In genomic region chr9:68135446-68136050, GRCm38 (mm10) we compare ENCODE assay signal across 30 mouse cellular contexts.
DNase-seq lines count a peak whose midpoint lies in the region; ATAC-seq and TF ChIP-seq lines count a peak whose summit lies in the region.
"Had no signal": no experiment of that assay in that cellular context is flagged by ENCODE, and none has a peak within 500 bp of the region (broad histone marks: within the 10 kb centered on the region; RNA-seq: fewer than 3 reads in every experiment).

No protein-coding gene starts in this region.

- H3K36me3 ChIP-seq in kidney, adult 2 months (ENCODE audit: control insufficient read depth, insufficient read depth, low read length) = no peaks in the 10 kb centered on the region
- no peaks in the 10 kb centered on the region for H3K36me3 ChIP-seq in kidney, embryonic 14.5 days (ENCODE audit: control insufficient read depth, insufficient read depth, low read length)
- H3K36me3 ChIP-seq: embryonic facial prominence, embryonic 12.5 days; hindbrain, embryonic 10.5 days; limb, embryonic 13.5 days; lung, embryonic 15.5 days; midbrain, embryonic 13.5 days; neural tube, embryonic 13.5 days had no signal

- no peak overlapping the region for H3K27ac ChIP-seq in kidney, adult 2 months (ENCODE audit: insufficient read depth, low read depth, low read length)
- no peak overlapping the region for H3K27ac ChIP-seq in kidney, embryonic 14.5 days (ENCODE audit: low read depth, low read length)
- H3K27ac ChIP-seq: embryonic facial prominence, embryonic 12.5 days; gastrocnemius, adult 2 months; hindbrain, embryonic 10.5 days; limb, embryonic 13.5 days; lung, embryonic 15.5 days; midbrain, embryonic 13.5 days; neural tube, embryonic 13.5 days; stomach, postnatal 0 days had no signal

- H3K27me3 ChIP-seq in kidney, adult 2 months (replicated peaks; ENCODE audit: control insufficient read depth, insufficient read depth, low read length) = no peaks in the 10 kb centered on the region
- no peaks in the 10 kb centered on the region for H3K27me3 ChIP-seq in kidney, embryonic 14.5 days (ENCODE audit: control insufficient read depth, insufficient read depth, low read length)
- H3K27me3 ChIP-seq: embryonic facial prominence, embryonic 12.5 days; lung, embryonic 15.5 days; megakaryocyte, embryonic 14.5 days; midbrain, embryonic 13.5 days; neural tube, embryonic 13.5 days had no signal

- H3K9ac ChIP-seq in kidney, embryonic 14.5 days (ENCODE audit: low read depth, low read length) = no peak overlapping the region
- H3K9ac ChIP-seq: embryonic facial prominence, embryonic 12.5 days; limb, embryonic 13.5 days; lung, embryonic 15.5 days; midbrain, embryonic 13.5 days; neural tube, embryonic 13.5 days had no signal

- WGBS in kidney, adult 2 months = 40% methylated on average over 2 of the region's 2 CpGs
- 39% methylated on average over 2 of the region's 2 CpGs for WGBS in kidney, embryonic 14.5 days

- no peak overlapping the region for H3K4me2 ChIP-seq in kidney, embryonic 14.5 days (replicated peaks; ENCODE audit: low read depth, low read length)
- H3K4me2 ChIP-seq: embryonic facial prominence, embryonic 12.5 days; limb, embryonic 13.5 days; liver, embryonic 11.5 days; lung, embryonic 15.5 days; midbrain, embryonic 13.5 days; neural tube, embryonic 13.5 days had no signal

- peaks cover 6% of the 10 kb centered on the region; the same call in 1 of the 2 replicates for H3K4me1 ChIP-seq in kidney, adult 2 months (ENCODE audit: control insufficient read depth, insufficient read depth, low read length)
- peaks cover 12% of the 10 kb centered on the region; the same call in 1 of the 2 replicates for H3K4me1 ChIP-seq in kidney, embryonic 14.5 days (ENCODE audit: control insufficient read depth, insufficient read depth, low read length)
- H3K4me1 ChIP-seq: embryonic facial prominence, embryonic 12.5 days; lung, embryonic 15.5 days; megakaryocyte, embryonic 14.5 days; midbrain, embryonic 13.5 days had no signal

- H3K4me3 ChIP-seq in kidney, adult 2 months (ENCODE audit: insufficient read depth, low read depth, low read length) = no peak overlapping the region
- H3K4me3 ChIP-seq in kidney, embryonic 14.5 days (ENCODE audit: low read length) = no peak overlapping the region
- H3K4me3 ChIP-seq: embryonic facial prominence, embryonic 12.5 days; gastrocnemius, adult 2 months; hindbrain, embryonic 10.5 days; limb, embryonic 13.5 days; lung, embryonic 15.5 days; megakaryocyte, embryonic 14.5 days; midbrain, embryonic 13.5 days; neural tube, embryonic 13.5 days had no signal

- no peak for ATAC-seq in kidney, embryonic 14.5 days (ENCODE audit: low FRiP score, low TSS enrichment)
- ATAC-seq in granulocyte monocyte progenitor cell, adult 5-6 weeks (replicated peaks; ENCODE audit: poor library complexity, severe bottlenecking) = no peak
- ATAC-seq: forebrain, embryonic 16.5 days; intestine, embryonic 16.5 days; midbrain, embryonic 13.5 days had no signal

- no peak for TF ChIP-seq CTCF in kidney, adult 2 months (conservative IDR thresholded peaks at IDR 0.05; ENCODE audit: insufficient read depth, insufficient read length, low read depth, low read length)
- TF ChIP-seq CTCF in brain, embryonic 14.5 days (IDR thresholded peaks at IDR 0.05; ENCODE audit: borderline replicate concordance, extremely low read depth, insufficient read depth, insufficient read length) = no peak

- H3K9me3 ChIP-seq in kidney, embryonic 14.5 days (ENCODE audit: control insufficient read depth, low read length) = no peaks in the 10 kb centered on the region
- H3K9me3 ChIP-seq: embryonic facial prominence, embryonic 12.5 days; hindbrain, embryonic 10.5 days; limb, embryonic 13.5 days; lung, embryonic 15.5 days; midbrain, embryonic 13.5 days; neural tube, embryonic 13.5 days had no signal

- TF ChIP-seq POLR2A in kidney, adult 2 months (IDR thresholded peaks at IDR 0.05; ENCODE audit: low read depth, low read length) = no peak
- no peak for TF ChIP-seq POLR2A in brain, embryonic 14.5 days (IDR thresholded peaks at IDR 0.05; ENCODE audit: borderline replicate concordance, extremely low read depth, insufficient read depth, insufficient read length, poor library complexity, severe bottlenecking)

- DNase-seq in adrenal gland, adult (ENCODE audit: inconsistent age in 2 of 2, low spot score in 1 of 2) = peak; percentile 49 to 88
- no peak for DNase-seq in adrenal gland, postnatal 4 days (ENCODE audit: low spot score in 2 of 2)
- peak; percentile 70 for DNase-seq in kidney, adult 2 months
- DNase-seq in adrenal gland, adult 8-10 months = peak; percentile 47
- DNase-seq in brain, embryonic 14.5 days (ENCODE audit: low read depth) = peak; percentile 49
- no peak for DNase-seq in lung, postnatal 25 days (ENCODE audit: low spot score)
- DNase-seq: cerebellum, adult 11 months; cerebellum, adult 9-10 months; embryo, embryonic 11 days; gastrocnemius, adult 2 months; gastrocnemius, postnatal 36 days; heart, postnatal 14 days; lung, postnatal 4 days; right cerebral cortex, adult 18-20 months; spleen, adult 18-20 months; thymus, adult 18-20 months; thymus, postnatal 25 days had no signal

Comparison
In these comparisons a context has a peak if more than half of its experiments do, and no peak if none do; other contexts are left out.
1. DNase-seq: peak in adrenal gland, adult (2 of 2), kidney, adult 2 months (single experiment), adrenal gland, adult 8-10 months (single experiment) and brain, embryonic 14.5 days (single experiment); none in adrenal gland, postnatal 4 days (0 of 2) and lung, postnatal 25 days (single experiment).